Mouse (Mus musculus): Measurements from ENCODE around the gene C1s1. TPM values are rescaled to one million over a fixed set of nuclear protein-coding genes. Genes with fewer than 3 reads are reported as not detected.
A peak's percentile ranks its signal among the peaks of the same experiment; 100 is the strongest.
"Not testable (repeated sequence)": the region's sequence is repeated elsewhere in the genome, so short reads cannot be mapped to it uniquely, and the experiment has no call there.

Gene C1s1
- total and polyA plus RNA-seq, 2 experiments from 2014 or later = 0.67 to 1.9 TPM

DNA sequence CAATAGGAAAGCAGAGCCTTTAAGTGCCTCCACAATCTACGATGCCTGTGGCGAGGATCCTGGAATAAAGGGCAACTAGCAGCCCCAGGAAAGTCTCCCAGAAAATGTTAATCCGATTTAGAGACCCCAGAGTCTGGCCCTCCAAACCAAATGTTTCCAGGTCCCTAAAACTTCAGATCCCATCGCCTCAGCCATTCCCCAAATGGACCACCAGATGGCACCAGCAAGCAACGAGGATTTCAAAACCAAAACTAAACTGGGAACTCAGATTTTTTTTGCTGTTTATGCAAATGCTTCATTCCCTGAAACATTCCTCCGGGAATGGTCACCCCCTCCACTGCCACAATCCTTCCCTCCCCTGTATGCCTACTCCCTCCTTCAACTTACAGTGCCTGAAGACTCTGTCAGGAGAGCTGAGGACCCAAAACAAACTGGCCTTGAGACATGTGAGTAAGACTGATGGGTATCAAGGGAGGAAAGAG lies 29.8 kb downstream of the C1s1 start, which contains the start of gene C1ra:
C1ra (plus strand) TSS at position 51 of the 482 bp plus-strand sequence.
- Histone ChIP-seq H3K27me3 (ENCODE audit: insufficient read depth, low read length) (no peaks in the 10 kb centered on the region), H3K4me3 (ENCODE audit: low read depth, low read length) (no peak within 1 kb of the TSS), H3K27ac (ENCODE audit: low read depth, low read length) (no peak within 1 kb of the TSS), H3K36me3 (ENCODE audit: insufficient read depth) (no peaks in the 10 kb centered on the region), H3K4me1 (ENCODE audit: insufficient read depth) (no peaks in the 10 kb centered on the region), H3K4me2 (ENCODE audit: low read depth) (peak within 1 kb of the TSS; percentile 35), H3K9ac (no peak within 1 kb of the TSS), H3K9me3 (ENCODE audit: low read length) (no peaks in the 10 kb centered on the region)
- WGBS = 5% methylated on average over 6 of the region's 6 CpGs
- DNase-seq = peak; percentile 67
- peak; percentile 78 for TF ChIP-seq CTCF (IDR thresholded peaks at IDR 0.05; ENCODE audit: low read depth)
- ATAC-seq = peak; percentile 29; the same call in 1 of the 2 replicates

GRCm38 (mm10) chr6:124511936-124512335 lies 30.2 kb downstream of the C1s1 start:
- no peak overlapping the region for H3K27ac ChIP-seq (ENCODE audit: low read depth, low read length)
- H3K36me3 ChIP-seq (ENCODE audit: insufficient read depth) = no peaks in the 10 kb centered on the region
- ATAC-seq = no peak
- H3K9me3 ChIP-seq (ENCODE audit: low read length) = no peaks in the 10 kb centered on the region
- H3K4me3 ChIP-seq (ENCODE audit: low read depth, low read length) = no peak overlapping the region
- no peaks in the 10 kb centered on the region for H3K4me1 ChIP-seq (ENCODE audit: insufficient read depth)
- no peaks in the 10 kb centered on the region for H3K27me3 ChIP-seq (ENCODE audit: insufficient read depth, low read length)
- no peak overlapping the region for H3K4me2 ChIP-seq (ENCODE audit: low read depth)
- no peak for TF ChIP-seq CTCF (IDR thresholded peaks at IDR 0.05; ENCODE audit: low read depth)
- H3K9ac ChIP-seq = no peak overlapping the region
- no peak for DNase-seq
- 73% methylated on average over 6 of the region's 6 CpGs for WGBS

DNA sequence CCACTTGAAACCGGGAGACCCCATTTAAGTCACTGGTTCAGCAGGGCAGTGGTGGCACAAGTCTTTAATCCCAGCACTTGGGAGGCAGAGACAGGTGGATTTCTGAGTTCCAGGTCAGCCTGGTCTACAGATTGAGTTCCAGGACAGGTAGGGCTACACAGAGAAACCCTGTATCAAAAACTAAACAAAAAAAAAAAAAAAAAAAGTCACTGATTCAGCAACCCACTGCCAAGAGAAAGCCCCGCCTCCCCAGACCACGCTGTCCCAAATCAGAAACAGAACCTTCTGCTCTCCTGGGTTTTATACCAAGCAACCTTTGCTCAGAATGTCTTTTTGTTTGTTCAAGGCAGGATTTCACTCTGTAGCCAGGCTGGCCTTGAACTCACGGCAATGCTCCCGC lies 33.0 kb downstream of the C1s1 start:
- not testable (repeated sequence) for H3K4me3 ChIP-seq (ENCODE audit: low read depth, low read length); H3K4me1 ChIP-seq (ENCODE audit: insufficient read depth); ATAC-seq; H3K27me3 ChIP-seq (ENCODE audit: insufficient read depth, low read length); H3K9me3 ChIP-seq (ENCODE audit: low read length); DNase-seq; H3K27ac ChIP-seq (ENCODE audit: low read depth, low read length); H3K4me2 ChIP-seq (ENCODE audit: low read depth); H3K36me3 ChIP-seq (ENCODE audit: insufficient read depth); H3K9ac ChIP-seq
- WGBS = 88% methylated on average over 5 of the region's 5 CpGs

DNA sequence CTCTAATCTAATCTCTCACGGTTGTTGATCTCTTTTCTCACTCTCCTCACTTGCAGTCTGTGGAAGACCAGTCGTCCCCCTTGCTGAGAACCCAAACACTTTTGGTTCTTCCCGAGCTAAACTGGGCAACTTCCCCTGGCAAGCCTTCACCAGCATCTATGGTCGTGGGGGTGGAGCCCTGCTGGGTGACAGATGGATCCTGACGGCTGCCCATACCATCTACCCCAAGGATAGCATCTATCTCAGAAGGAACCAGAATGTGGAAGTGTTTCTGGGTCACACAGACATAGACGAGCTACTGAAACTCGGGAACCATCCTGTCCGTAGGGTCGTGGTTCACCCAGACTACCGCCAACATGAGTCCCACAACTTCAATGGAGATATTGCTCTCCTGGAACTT lies 33.9 kb downstream of the C1s1 start:
- H3K27ac ChIP-seq (ENCODE audit: low read depth, low read length) = no peak overlapping the region
- H3K4me3 ChIP-seq (ENCODE audit: low read depth, low read length) = no peak overlapping the region
- WGBS = 88% methylated on average over 10 of the region's 10 CpGs
- no peaks in the 10 kb centered on the region for H3K27me3 ChIP-seq (ENCODE audit: insufficient read depth, low read length)
- no peak overlapping the region for H3K9ac ChIP-seq
- H3K9me3 ChIP-seq (ENCODE audit: low read length) = no peaks in the 10 kb centered on the region
- no peak overlapping the region for H3K4me2 ChIP-seq (ENCODE audit: low read depth)
- no peaks in the 10 kb centered on the region for H3K4me1 ChIP-seq (ENCODE audit: insufficient read depth)
- TF ChIP-seq CTCF (IDR thresholded peaks at IDR 0.05; ENCODE audit: low read depth) = no peak
- ATAC-seq (no peak), DNase-seq (no peak)
- H3K36me3 ChIP-seq (ENCODE audit: insufficient read depth) = no peaks in the 10 kb centered on the region

GRCm38 (mm10) chr6:124506991-124507390 lies 35.2 kb downstream of the C1s1 start:
- H3K9me3 ChIP-seq (ENCODE audit: low read length) = no peaks in the 10 kb centered on the region
- no peaks in the 10 kb centered on the region for H3K36me3 ChIP-seq (ENCODE audit: insufficient read depth)
- no peak overlapping the region for H3K9ac ChIP-seq
- H3K4me2 ChIP-seq (ENCODE audit: low read depth) = no peak overlapping the region
- H3K27ac ChIP-seq (ENCODE audit: low read depth, low read length) = no peak overlapping the region
- WGBS = 79% methylated on average over 6 of the region's 6 CpGs
- DNase-seq (no peak), ATAC-seq (no peak)
- no peak overlapping the region for H3K4me3 ChIP-seq (ENCODE audit: low read depth, low read length)
- H3K4me1 ChIP-seq (ENCODE audit: insufficient read depth) = no peaks in the 10 kb centered on the region
- no peak for TF ChIP-seq CTCF (IDR thresholded peaks at IDR 0.05; ENCODE audit: low read depth)
- H3K27me3 ChIP-seq (ENCODE audit: insufficient read depth, low read length) = no peaks in the 10 kb centered on the region

DNA sequence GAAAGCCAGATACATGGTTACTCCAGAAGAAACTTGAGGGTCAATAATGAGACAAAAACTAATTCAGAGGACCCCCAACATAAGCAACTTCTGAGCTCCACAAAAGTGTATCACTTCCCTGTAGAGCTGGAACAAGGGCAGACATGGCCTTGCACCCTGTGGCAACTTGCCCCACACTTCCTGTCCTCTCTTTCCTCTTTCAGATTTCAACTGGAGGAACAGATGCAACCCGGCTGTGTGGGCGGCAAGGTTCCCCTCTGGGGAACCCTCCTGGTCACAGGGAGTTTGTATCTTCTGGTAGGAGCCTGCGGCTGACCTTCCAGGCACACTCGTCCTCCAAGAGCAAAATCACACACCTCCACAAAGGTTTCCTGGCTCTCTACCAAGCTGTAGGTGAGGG lies 37.1 kb downstream of the C1s1 start:
- no peaks in the 10 kb centered on the region for H3K36me3 ChIP-seq (ENCODE audit: insufficient read depth)
- TF ChIP-seq CTCF (IDR thresholded peaks at IDR 0.05; ENCODE audit: low read depth) = no peak
- DNase-seq = no peak
- H3K4me1 ChIP-seq (ENCODE audit: insufficient read depth) = no peaks in the 10 kb centered on the region
- H3K27me3 ChIP-seq (ENCODE audit: insufficient read depth, low read length) = no peaks in the 10 kb centered on the region
- ATAC-seq = no peak
- no peak overlapping the region for H3K9ac ChIP-seq
- 85% methylated on average over 4 of the region's 4 CpGs for WGBS
- no peak overlapping the region for H3K4me3 ChIP-seq (ENCODE audit: low read depth, low read length)
- H3K4me2 ChIP-seq (ENCODE audit: low read depth) = no peak overlapping the region
- H3K27ac ChIP-seq (ENCODE audit: low read depth, low read length) = no peak overlapping the region
- no peaks in the 10 kb centered on the region for H3K9me3 ChIP-seq (ENCODE audit: low read length)

DNA sequence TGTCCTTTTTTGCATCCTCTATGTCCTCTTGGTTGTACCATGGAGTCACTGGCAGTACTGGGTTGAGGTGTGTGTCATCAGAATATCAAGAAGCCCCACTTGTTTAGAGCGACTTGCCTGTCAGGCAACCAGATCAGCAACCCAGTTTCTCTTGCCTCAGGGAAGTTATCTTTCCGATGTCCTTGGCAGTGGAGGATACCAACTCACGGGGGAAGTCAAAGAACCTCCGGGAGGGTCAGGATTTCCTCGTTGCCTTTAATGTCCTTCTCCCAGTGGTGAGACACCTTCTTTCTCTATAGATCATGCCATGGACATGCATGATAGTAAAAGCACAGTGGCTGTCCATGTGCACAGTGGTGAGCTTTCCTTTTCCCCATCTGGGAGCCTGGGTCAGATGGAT lies 40.1 kb downstream of the C1s1 start:
- H3K27me3 ChIP-seq (ENCODE audit: insufficient read depth, low read length) = no peaks in the 10 kb centered on the region
- H3K27ac ChIP-seq (ENCODE audit: low read depth, low read length) = no peak overlapping the region
- no peaks in the 10 kb centered on the region for H3K9me3 ChIP-seq (ENCODE audit: low read length)
- ATAC-seq (no peak), DNase-seq (no peak)
- H3K4me2 ChIP-seq (ENCODE audit: low read depth) = no peak overlapping the region
- WGBS = 86% methylated on average over 5 of the region's 5 CpGs
- no peak overlapping the region for H3K4me3 ChIP-seq (ENCODE audit: low read depth, low read length)
- H3K36me3 ChIP-seq (ENCODE audit: insufficient read depth) = no peaks in the 10 kb centered on the region
- H3K9ac ChIP-seq = no peak overlapping the region
- no peaks in the 10 kb centered on the region for H3K4me1 ChIP-seq (ENCODE audit: insufficient read depth)
- no peak for TF ChIP-seq CTCF (IDR thresholded peaks at IDR 0.05; ENCODE audit: low read depth)

- Histone ChIP-seq H3K36me3 (ENCODE audit: insufficient read depth) (no peaks in the 10 kb centered on the region), H3K9me3 (ENCODE audit: low read length) (no peaks in the 10 kb centered on the region), H3K27ac (ENCODE audit: low read depth, low read length) (no peak overlapping the region), H3K27me3 (ENCODE audit: insufficient read depth, low read length) (no peaks in the 10 kb centered on the region), H3K9ac (no peak overlapping the region), H3K4me3 (ENCODE audit: low read depth, low read length) (no peak overlapping the region), H3K4me1 (ENCODE audit: insufficient read depth) (no peaks in the 10 kb centered on the region), H3K4me2 (ENCODE audit: low read depth) (no peak overlapping the region)
- ATAC-seq (no peak), DNase-seq (no peak)
- WGBS = 84% methylated on average over 4 of the region's 4 CpGs
- TF ChIP-seq CTCF (IDR thresholded peaks at IDR 0.05; ENCODE audit: low read depth) = no peak
Measured at GRCm38 (mm10) chr6:124501473-124501872, 40.7 kb downstream of the C1s1 start.
